Mouse (Mus musculus) heart, embryonic 11.5 days (tissue): ENCODE measurements around the gene 1110059E24Rik. TPM values are rescaled to one million over a fixed set of nuclear protein-coding genes. Genes with fewer than 3 reads are reported as not detected.

Experiments
- ATAC-seq: fragments of 200-750 bp; cut with Nextera tagmentation; replicated peaks from 2 replicates; pipeline ENCODE4 v1.8.0; 2017; ENCODE audit warnings: moderate library complexity; ENCODE audit not compliant: insufficient number of reproducible peaks, low FRiP score, low TSS enrichment
- H3K27ac ChIP-seq: fragments of 300-500 bp; sonication (generic); 2 replicates; pipeline ENCODE4 v1.5.1; 2014; ENCODE audit warnings: mild to moderate bottlenecking, low read depth, low read length
- H3K27me3 ChIP-seq: fragments of 300-500 bp; sonication (generic); 2 replicates; pipeline ENCODE4 v1.6.1; 2014; ENCODE audit warnings: mild to moderate bottlenecking, low read length, mixed read lengths; ENCODE audit not compliant: control insufficient read depth, insufficient read depth
- H3K36me3 ChIP-seq: fragments of 300-500 bp; sonication (generic); 2 replicates; pipeline ENCODE4 v1.6.1; 2014; ENCODE audit warnings: mild to moderate bottlenecking, low read length, moderate library complexity, mixed read lengths; ENCODE audit not compliant: control insufficient read depth, insufficient read depth
- H3K4me1 ChIP-seq: fragments of 300-500 bp; sonication (generic); 2 replicates; pipeline ENCODE4 v1.6.1; 2014; ENCODE audit warnings: low read length; ENCODE audit not compliant: control insufficient read depth, insufficient read depth
- H3K4me2 ChIP-seq: fragments of 300-500 bp; sonication (generic); 2 replicates; pipeline ENCODE4 v1.6.1; 2014; ENCODE audit warnings: mild to moderate bottlenecking, moderate library complexity
- H3K4me3 ChIP-seq: fragments of 300-500 bp; sonication (generic); 2 replicates; pipeline ENCODE4 v1.5.1; 2014; ENCODE audit warnings: low read depth, low read length
- H3K9ac ChIP-seq: fragments of 300-500 bp; sonication (generic); 2 replicates; pipeline ENCODE4 v1.6.1; 2014; ENCODE audit warnings: mild to moderate bottlenecking, low read depth, low read length, moderate library complexity
- H3K9me3 ChIP-seq: fragments of 300-500 bp; sonication (generic); replicated peaks from 2 replicates; pipeline ENCODE4 v1.6.1; 2016; ENCODE audit warnings: low read length; ENCODE audit not compliant: control insufficient read depth
- WGBS: fragments of 180-500 bp; shearing (Covaris S2); extraction: QIAGEN DNeasy Blood & Tissue Kit; methylation state at CpG from one replicate; pipeline ENCODE4 v1.1.7; 2014; ENCODE audit not compliant: insufficient replicate concordance; 5-methylcytosine and 5-hydroxymethylcytosine counted together
- polyA plus RNA-seq: library from polyadenylated mRNA; unstranded; fragments of >200 nt; fragmentation: Nextera tagmentation; extraction: Ambion mirVana; gene quantifications from 2 replicates; pipeline ENCODE4 v1.2.1, GENCODE M21; 2014

The 1110059E24Rik gene
- polyA plus RNA-seq, 1 experiment from 2014 or later = 46.0 TPM

GRCm38 (mm10) chr19:21611725-21612575 is 40.8 kb downstream of the 1110059E24Rik start:
- no peak overlapping the region for H3K9ac ChIP-seq
- H3K27me3 ChIP-seq = no peaks in the 10 kb centered on the region
- H3K9me3 ChIP-seq = no peaks in the 10 kb centered on the region
- H3K4me2 ChIP-seq = no peak overlapping the region
- H3K4me3 ChIP-seq = no peak overlapping the region
- no peaks in the 10 kb centered on the region for H3K36me3 ChIP-seq
- H3K27ac ChIP-seq = no peak overlapping the region
- no peak for ATAC-seq
- no peaks in the 10 kb centered on the region for H3K4me1 ChIP-seq
- 89% methylated on average over 9 of the region's 9 CpGs for WGBS

- Histone ChIP-seq H3K4me3 (no peak overlapping the region), H3K27me3 (no peaks in the 10 kb centered on the region), H3K27ac (no peak overlapping the region), H3K36me3 (no peaks in the 10 kb centered on the region), H3K4me2 (no peak overlapping the region), H3K4me1 (no peaks in the 10 kb centered on the region), H3K9me3 (no peaks in the 10 kb centered on the region), H3K9ac (no peak overlapping the region)
- no peak for ATAC-seq
- WGBS = 72% methylated on average over 6 of the region's 6 CpGs
Observed at GRCm38 (mm10) chr19:21611297-21611696, 41.5 kb downstream of the 1110059E24Rik start.

- no peaks in the 10 kb centered on the region for H3K9me3 ChIP-seq
- H3K36me3 ChIP-seq = no peaks in the 10 kb centered on the region
- WGBS = 74% methylated on average over 6 of the region's 6 CpGs
- H3K9ac ChIP-seq = no peak overlapping the region
- H3K4me3 ChIP-seq = no peak overlapping the region
- no peak for ATAC-seq
- H3K27me3 ChIP-seq = no peaks in the 10 kb centered on the region
- no peaks in the 10 kb centered on the region for H3K4me1 ChIP-seq
- no peak overlapping the region for H3K4me2 ChIP-seq
- no peak overlapping the region for H3K27ac ChIP-seq
Observed at GRCm38 (mm10) chr19:21610240-21610639, 42.5 kb downstream of the 1110059E24Rik start.

DNA sequence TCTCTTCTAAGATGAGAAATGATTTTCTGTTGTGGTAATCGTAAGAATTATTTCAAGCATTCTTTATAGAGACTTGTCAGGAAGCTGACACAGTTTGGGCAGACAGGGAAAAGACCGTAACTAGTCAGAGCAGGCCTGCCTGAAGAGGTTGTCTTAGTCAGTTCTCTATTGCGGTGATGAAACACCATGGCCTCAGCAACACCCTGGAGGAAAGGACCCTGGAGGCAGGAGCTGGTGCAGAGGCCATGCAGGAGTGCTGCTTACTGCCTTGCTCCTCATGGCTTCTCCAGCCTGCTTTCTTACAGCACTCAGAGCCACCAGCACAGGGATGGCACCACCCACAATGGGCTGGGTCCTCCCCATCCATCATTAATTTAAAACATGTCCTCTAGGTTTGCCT is 47.5 kb downstream of the 1110059E24Rik start:
- 88% methylated on average over 3 of the region's 3 CpGs for WGBS
- Histone ChIP-seq H3K9me3 (no peaks in the 10 kb centered on the region), H3K4me3 (no peak overlapping the region), H3K36me3 (peaks cover 2% of the 10 kb centered on the region; the same call in 1 of the 2 replicates), H3K4me2 (no peak overlapping the region), H3K4me1 (peaks cover 4% of the 10 kb centered on the region; the same call in 1 of the 2 replicates), H3K9ac (no peak overlapping the region), H3K27ac (no peak overlapping the region), H3K27me3 (no peaks in the 10 kb centered on the region)
- no peak for ATAC-seq

- no peak for ATAC-seq
- 0 out of 2 replicates have a peak overlapping the region, but pooled peaks have one; percentile 22 for H3K27ac ChIP-seq
- H3K27me3 ChIP-seq = no peaks in the 10 kb centered on the region
- peaks cover 4% of the 10 kb centered on the region; the same call in 1 of the 2 replicates for H3K4me1 ChIP-seq
- no peak overlapping the region for H3K4me3 ChIP-seq
- H3K9me3 ChIP-seq = no peaks in the 10 kb centered on the region
- WGBS = 32% methylated on average over 3 of the region's 3 CpGs
- H3K9ac ChIP-seq = no peak overlapping the region
- peaks cover 2% of the 10 kb centered on the region; the same call in 1 of the 2 replicates for H3K36me3 ChIP-seq
- no peak overlapping the region for H3K4me2 ChIP-seq
Observed at GRCm38 (mm10) chr19:21603836-21604235, 48.9 kb downstream of the 1110059E24Rik start.

DNA sequence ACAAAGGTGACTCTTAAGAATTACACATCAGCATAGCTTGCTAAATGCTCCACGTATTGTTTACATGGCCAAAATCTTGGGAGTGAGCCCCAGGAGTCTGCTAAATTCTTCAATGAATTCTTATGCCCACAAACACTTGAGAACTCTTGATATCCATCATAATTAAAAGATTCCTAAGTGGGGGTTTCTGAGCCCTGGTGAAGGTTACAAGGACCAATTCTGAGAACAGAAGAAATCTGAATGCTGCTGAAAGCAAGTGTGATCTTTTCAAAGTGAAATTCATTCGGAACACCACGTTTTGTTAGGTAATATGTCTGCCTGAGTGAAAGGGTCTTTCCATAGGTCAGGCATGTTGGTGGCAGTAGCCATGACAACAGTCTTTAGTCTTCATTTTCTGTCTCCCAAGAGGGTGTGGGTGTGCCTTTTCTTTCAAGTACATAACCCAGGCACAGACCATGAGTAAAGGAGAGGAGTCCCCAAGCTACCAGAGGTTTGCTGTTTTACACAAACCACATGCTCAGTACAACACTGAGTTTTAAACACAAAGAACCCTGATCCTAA is 51.2 kb downstream of the 1110059E24Rik start:
- 67% methylated on average over 3 of the region's 3 CpGs for WGBS
- no peak for ATAC-seq
- Histone ChIP-seq H3K27ac (no peak overlapping the region), H3K9ac (no peak overlapping the region), H3K27me3 (no peaks in the 10 kb centered on the region), H3K9me3 (no peaks in the 10 kb centered on the region), H3K4me2 (no peak overlapping the region), H3K4me3 (no peak overlapping the region), H3K36me3 (peaks cover 6% of the 10 kb centered on the region; the same call in 1 of the 2 replicates), H3K4me1 (peaks cover 4% of the 10 kb centered on the region; the same call in 1 of the 2 replicates)

DNA sequence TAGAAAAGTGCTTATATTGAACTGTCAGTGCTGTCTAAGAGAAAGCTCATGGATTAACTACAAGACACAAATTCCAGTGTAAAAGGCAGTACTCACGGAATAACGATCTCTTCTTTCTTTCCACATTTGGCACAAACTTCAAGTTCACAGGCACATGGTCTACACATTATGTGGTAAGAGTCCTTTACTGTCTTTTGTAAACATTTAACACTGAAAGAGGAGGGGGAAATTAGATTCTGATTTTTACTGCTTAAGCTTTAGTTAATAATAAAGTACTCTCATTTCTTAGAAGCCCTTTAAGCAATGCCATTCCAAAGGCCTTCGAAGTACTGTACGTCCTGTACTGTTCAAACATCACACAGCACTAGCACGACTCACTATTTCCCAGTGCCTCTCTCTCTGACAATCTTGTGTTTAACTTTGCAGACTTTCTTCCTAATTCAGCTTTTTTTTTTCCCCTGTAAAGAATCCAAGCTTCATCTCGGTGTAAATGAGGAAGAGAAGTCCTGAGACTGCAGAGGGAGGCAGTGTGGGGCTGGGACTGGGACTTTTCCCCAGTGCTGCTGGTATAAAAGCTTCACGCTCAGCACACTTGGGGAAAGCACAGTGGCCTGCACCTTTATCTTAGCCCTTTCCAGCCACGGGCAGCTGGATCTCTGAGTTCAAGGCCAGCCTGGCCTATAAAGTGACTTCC is 54.0 kb downstream of the 1110059E24Rik start:
- Histone ChIP-seq H3K9ac (no peak overlapping the region), H3K27ac (no peak overlapping the region), H3K4me3 (no peak overlapping the region), H3K9me3 (no peaks in the 10 kb centered on the region), H3K27me3 (no peaks in the 10 kb centered on the region), H3K4me1 (peaks cover under 1% of the 10 kb centered on the region; the same call in 1 of the 2 replicates), H3K36me3 (peaks cover 4% of the 10 kb centered on the region; the same call in 1 of the 2 replicates), H3K4me2 (no peak overlapping the region)
- no peak for ATAC-seq
- 75% methylated on average over 8 of the region's 8 CpGs for WGBS

DNA sequence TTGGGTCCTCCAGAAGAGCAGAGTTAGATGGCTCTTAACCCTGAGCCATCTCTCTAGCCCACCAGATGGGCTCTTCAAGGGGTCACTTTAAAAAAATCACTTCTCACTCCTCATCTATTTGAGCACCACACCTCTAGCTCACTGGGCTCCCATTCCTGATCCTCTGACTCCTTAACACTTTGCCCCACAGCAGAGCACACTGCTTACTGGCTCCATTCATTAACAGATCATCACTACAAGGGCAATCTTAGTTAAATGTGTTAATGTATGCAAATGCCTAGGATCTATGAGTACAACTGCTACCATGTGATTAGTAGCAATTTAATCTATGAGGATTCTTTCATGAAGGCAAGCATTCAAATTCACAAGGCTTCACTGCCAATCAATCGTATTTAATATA is 58.1 kb downstream of the 1110059E24Rik start:
- Histone ChIP-seq H3K36me3 (peaks cover 4% of the 10 kb centered on the region; the same call in 1 of the 2 replicates), H3K9me3 (no peaks in the 10 kb centered on the region), H3K27ac (no peak overlapping the region), H3K4me3 (no peak overlapping the region), H3K9ac (no peak overlapping the region), H3K27me3 (no peaks in the 10 kb centered on the region), H3K4me2 (no peak overlapping the region), H3K4me1 (no peaks in the 10 kb centered on the region)
- ATAC-seq = no peak
- WGBS = 84% methylated on average over 1 of the region's 1 CpGs
